Mouse (Mus musculus) hindbrain, embryonic 12.5 days (tissue): Measurements from ENCODE around the gene Hyal1. TPM values are rescaled to one million over a fixed set of nuclear protein-coding genes. Genes with fewer than 3 reads are reported as not detected.

ENCODE experiments used
- ATAC-seq: fragments of 200-750 bp; cut with Nextera tagmentation; 2 replicates; pipeline ENCODE4 v1.8.0; 2017; ENCODE audit warnings: moderate TSS enrichment; ENCODE audit not compliant: low FRiP score
- H3K27ac ChIP-seq: fragments of 300-500 bp; sonication (generic); 2 replicates; pipeline ENCODE4 v1.5.1; 2016; ENCODE audit warnings: mild to moderate bottlenecking
- H3K27me3 ChIP-seq: fragments of 300-500 bp; sonication (generic); 2 replicates; pipeline ENCODE4 v1.6.1; 2016; ENCODE audit warnings: mild to moderate bottlenecking
- H3K36me3 ChIP-seq: fragments of 300-500 bp; sonication (generic); 2 replicates; pipeline ENCODE4 v1.6.1; 2016; ENCODE audit warnings: mild to moderate bottlenecking
- H3K4me1 ChIP-seq: fragments of 300-500 bp; sonication (generic); 2 replicates; pipeline ENCODE4 v1.6.1; 2016
- H3K4me2 ChIP-seq: fragments of 300-500 bp; sonication (generic); replicated peaks from 2 replicates; pipeline ENCODE4 v1.6.1; 2016; ENCODE audit warnings: mild to moderate bottlenecking
- H3K4me3 ChIP-seq: fragments of 300-500 bp; sonication (generic); 2 replicates; pipeline ENCODE4 v1.5.1; 2016; ENCODE audit warnings: mild to moderate bottlenecking
- H3K9ac ChIP-seq: fragments of 300-500 bp; sonication (generic); 2 replicates; pipeline ENCODE4 v1.6.1; 2016; ENCODE audit warnings: mild to moderate bottlenecking, moderate library complexity
- H3K9me3 ChIP-seq: fragments of 300-500 bp; sonication (generic); replicated peaks from 2 replicates; pipeline ENCODE4 v1.6.1; 2016; ENCODE audit warnings: mild to moderate bottlenecking
- WGBS: fragments of 180-500 bp; shearing (Covaris S2); methylation state at CpG from one replicate; pipeline ENCODE4 v1.1.7; 2016; 5-methylcytosine and 5-hydroxymethylcytosine counted together
- polyA plus RNA-seq: library from polyadenylated mRNA; unstranded; fragments of >200 nt; fragmentation: Nextera tagmentation; extraction: Ambion mirVana; gene quantifications from 2 replicates; pipeline ENCODE4 v1.2.1, GENCODE M21; 2016

Gene Hyal1
- polyA plus RNA-seq, 1 experiment from 2014 or later = 8.1 TPM

- no peaks in the 10 kb centered on the region for H3K9me3 ChIP-seq
- H3K36me3 ChIP-seq = peaks cover 11% of the 10 kb centered on the region; the same call in 1 of the 2 replicates
- WGBS = 8% methylated on average over 14 of the region's 14 CpGs
- H3K27me3 ChIP-seq = no peaks in the 10 kb centered on the region
- peak; percentile 32 for ATAC-seq
- peak overlapping the region; percentile 99 for H3K4me2 ChIP-seq
- H3K9ac ChIP-seq = peak overlapping the region; percentile 68
- H3K4me1 ChIP-seq = peaks cover 95% of the 10 kb centered on the region
- H3K27ac ChIP-seq = peak overlapping the region; percentile 97
- H3K4me3 ChIP-seq = peak overlapping the region; percentile 15
Observed at GRCm38 (mm10) chr9:107629901-107630425, 53.2 kb downstream of the Hyal1 start.

GRCm38 (mm10) chr9:107630576-107630975, 53.8 kb downstream of the Hyal1 start:
- Histone ChIP-seq H3K4me2 (peak overlapping the region; percentile 99), H3K27ac (peak overlapping the region; percentile 97), H3K36me3 (peaks cover 5% of the 10 kb centered on the region; the same call in 1 of the 2 replicates), H3K4me3 (no peak overlapping the region; the same call in 1 of the 2 replicates), H3K9ac (peak overlapping the region; percentile 68), H3K27me3 (no peaks in the 10 kb centered on the region), H3K4me1 (peaks cover 91% of the 10 kb centered on the region), H3K9me3 (no peaks in the 10 kb centered on the region)
- WGBS = 3% methylated on average over 4 of the region's 4 CpGs
- peak; percentile 44 for ATAC-seq

Other genes with a start within 250 kb of the Hyal1 start
- gene Hemk1, start 238.6 kb upstream of the Hyal1 start, polyA plus RNA-seq = 12.1 and 14.1 TPM in 2 replicates
- gene 6430571L13Rik, start 236.3 kb upstream of the Hyal1 start, polyA plus RNA-seq = 3.6 and 4.7 TPM in 2 replicates
- 4.6 and 4.7 TPM in 2 replicates for gene Cacna2d2, start 177.3 kb upstream of the Hyal1 start, polyA plus RNA-seq
- gene Tmem115, start 43.0 kb upstream of the Hyal1 start, polyA plus RNA-seq = 48.1 and 50.4 TPM in 2 replicates
- 21.9 and 22.6 TPM in 2 replicates for gene Cyb561d2, start 34.7 kb upstream of the Hyal1 start, polyA plus RNA-seq
- gene Nprl2, start 34.7 kb upstream of the Hyal1 start, polyA plus RNA-seq = 47.5 and 50.5 TPM in 2 replicates
- gene Zmynd10, start 29.6 kb upstream of the Hyal1 start, polyA plus RNA-seq = 3.6 and 4.3 TPM in 2 replicates
- 37.3 and 39.9 TPM in 2 replicates for gene Rassf1, start 25.4 kb upstream of the Hyal1 start, polyA plus RNA-seq
- gene Tusc2, start 13.7 kb upstream of the Hyal1 start, polyA plus RNA-seq = 84.8 and 87.0 TPM in 2 replicates
- 105 and 109 TPM in 2 replicates for gene Hyal2, start 9.0 kb upstream of the Hyal1 start, polyA plus RNA-seq
- 13.5 and 15.0 TPM in 2 replicates for gene Naa80, start 2.0 kb downstream of the Hyal1 start, polyA plus RNA-seq
- gene Hyal3, start 3.9 kb downstream of the Hyal1 start, polyA plus RNA-seq = 1.2 and 1.4 TPM in 2 replicates
- gene Ifrd2, start 10.7 kb downstream of the Hyal1 start, polyA plus RNA-seq = 19.5 and 21.9 TPM in 2 replicates
- gene Sema3b, start 32.3 kb downstream of the Hyal1 start, polyA plus RNA-seq = 5.1 TPM in 2 replicates
- 516 and 531 TPM in 2 replicates for gene Gnai2, start 58.4 kb downstream of the Hyal1 start, polyA plus RNA-seq
- 12.5 and 12.9 TPM in 2 replicates for gene Slc38a3, start 92.6 kb downstream of the Hyal1 start, polyA plus RNA-seq
- gene Gnat1, start 102.8 kb downstream of the Hyal1 start, polyA plus RNA-seq = 1.4 and 2.6 TPM in 2 replicates
- 26.8 and 28.3 TPM in 2 replicates for gene Sema3f, start 133.5 kb downstream of the Hyal1 start, polyA plus RNA-seq
- 260 and 271 TPM in 2 replicates for gene Rbm5, start 194.1 kb downstream of the Hyal1 start, polyA plus RNA-seq